Mouse (Mus musculus) embryo, embryonic 10 days (tissue): ENCODE measurements around the gene March7.

ENCODE experiments used
- DNase-seq: peaks from one replicate; pipeline ENCODE4 v3.0.0-alpha.2; 2015; ENCODE audit warnings: low spot score

Gene March7

DNA sequence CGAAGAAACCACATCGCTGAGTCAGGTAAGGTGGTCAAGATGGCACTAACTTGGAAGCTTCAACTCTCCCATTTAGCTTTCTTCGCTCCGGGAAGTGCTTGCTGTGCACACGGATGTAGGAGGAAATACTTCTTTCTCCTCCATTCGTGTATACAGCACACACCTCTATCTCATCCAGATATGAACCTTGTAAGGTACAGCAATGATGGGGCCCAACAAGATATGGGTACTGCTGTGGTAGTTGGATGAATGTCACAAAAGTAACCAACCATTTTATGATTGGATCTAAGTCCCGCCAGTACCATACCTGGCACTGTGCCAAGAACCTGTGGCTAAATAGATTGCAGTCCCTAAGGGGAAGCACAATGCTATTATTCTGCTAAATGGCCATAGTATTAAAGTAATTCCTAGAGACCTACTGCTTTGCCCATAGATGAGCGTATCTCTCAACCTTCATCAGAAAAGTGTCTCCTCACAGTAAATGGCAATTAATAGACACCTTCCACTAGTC is 75.5 kb downstream of the March7 start:
- DNase-seq = no peak

DNA sequence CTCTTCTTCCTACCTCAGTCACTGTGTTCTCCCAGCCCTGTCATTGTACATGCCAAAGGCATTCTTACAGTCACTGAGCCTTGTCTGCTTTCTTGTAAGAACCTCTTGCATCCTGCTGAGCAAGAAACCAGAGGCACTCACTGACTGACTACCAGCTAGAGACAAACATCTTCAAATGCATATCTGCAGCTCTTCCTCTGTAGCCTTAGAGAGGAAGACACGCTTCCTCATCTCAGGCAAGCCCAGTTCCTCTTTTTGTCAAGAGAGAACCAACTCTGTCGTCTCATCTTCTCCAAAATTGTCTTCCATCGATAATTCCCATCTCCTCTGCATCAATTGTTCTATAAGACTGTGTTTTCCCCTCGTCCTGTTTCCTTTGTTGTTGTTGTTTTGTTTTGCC is 78.9 kb downstream of the March7 start:
- DNase-seq = no peak

DNA sequence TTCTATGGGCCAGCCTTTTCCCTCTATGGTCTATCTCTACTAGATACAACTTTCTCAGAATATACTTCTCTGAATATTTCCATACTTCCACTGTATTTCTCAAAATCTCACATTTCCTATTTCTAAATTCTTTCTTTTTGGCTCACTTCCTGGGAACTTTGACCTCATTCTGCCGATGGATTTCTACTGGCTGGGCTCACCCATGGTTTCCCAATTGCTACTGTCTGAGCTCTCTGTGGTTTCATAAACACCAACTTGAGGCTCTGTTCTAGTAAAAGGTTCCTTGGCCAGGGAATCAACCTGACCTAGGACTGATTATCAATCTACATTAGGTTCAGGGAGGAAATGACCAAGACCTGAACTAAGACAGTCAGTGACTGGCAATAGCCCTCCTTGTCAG is 79.8 kb downstream of the March7 start:
- no peak for DNase-seq

DNA sequence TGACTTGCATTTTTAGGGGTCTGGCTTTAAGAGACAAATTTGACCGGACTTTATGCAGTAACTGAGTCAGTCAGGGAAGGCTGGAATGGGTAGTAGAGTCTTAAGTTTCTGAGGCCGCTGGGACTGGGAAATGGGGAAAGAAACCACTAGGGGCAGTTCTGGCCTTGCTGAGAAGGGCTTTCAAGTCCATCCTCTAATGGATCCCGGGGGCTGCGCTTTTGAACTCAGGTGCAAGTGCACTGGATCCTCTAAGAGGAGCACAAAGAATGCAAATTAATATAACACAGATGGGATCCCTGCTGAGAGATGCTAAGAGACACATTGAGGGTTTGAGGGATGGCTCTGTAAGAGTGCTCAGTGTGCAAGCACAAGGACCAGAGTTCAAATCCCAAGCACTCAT is 81.7 kb downstream of the March7 start:
- no peak for DNase-seq

DNA sequence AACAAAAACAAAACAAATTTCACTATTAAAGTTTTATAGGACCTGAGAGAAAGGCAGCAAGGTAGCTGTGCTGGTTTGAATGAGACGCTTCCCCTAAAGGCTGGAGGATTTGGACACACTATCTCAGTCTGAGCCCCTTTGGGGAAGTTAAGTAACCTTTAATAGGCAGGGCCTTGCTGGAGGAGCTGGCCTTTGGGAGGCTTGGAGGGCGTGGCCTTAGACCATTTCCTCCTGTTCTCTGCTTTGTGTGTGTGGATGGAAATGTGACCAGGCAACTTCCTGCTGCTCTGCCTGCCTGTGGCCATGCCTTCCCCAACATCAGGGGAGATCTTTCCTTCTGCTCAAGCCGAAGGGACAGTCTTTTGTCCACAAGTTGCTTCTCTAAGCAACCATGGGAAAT is 88.6 kb downstream of the March7 start:
- no peak for DNase-seq

DNA sequence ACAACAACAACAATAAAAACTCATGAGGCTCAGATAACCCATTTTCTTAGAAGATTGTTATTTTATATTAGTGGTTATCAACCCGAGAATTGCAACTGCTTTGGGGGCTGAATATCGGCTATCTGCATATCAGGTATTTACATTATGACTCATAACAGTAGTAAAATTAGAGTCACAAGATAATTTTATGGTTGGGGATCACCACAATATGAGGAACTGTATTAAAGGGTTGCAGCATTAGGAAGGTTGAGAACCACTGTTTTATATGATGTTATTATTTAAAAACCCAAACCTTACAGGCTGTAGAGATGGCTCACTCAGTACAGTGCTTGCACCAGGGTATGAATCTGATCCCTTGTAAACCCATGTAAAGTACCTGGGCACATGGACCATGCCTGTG is 89.6 kb downstream of the March7 start:
- no peak for DNase-seq
